Mouse (Mus musculus) CH12.LX (cell line): ENCODE measurements at regions not wholly inside any gene's neighbourhood (a gene's known extent, or its start where the extent isn't known, plus 50 kb on each side); places are given as distances from the start of the nearest gene placed in this dataset.

Experiments used
- BHLHE40 ChIP-seq: IDR thresholded peaks from 2 replicates; pipeline ENCODE4 v1.6.1; 2011; ENCODE audit warnings: mild to moderate bottlenecking, low read depth, low read length, improper control_type of control experiment
- CHD2 ChIP-seq: IDR thresholded peaks from 2 replicates; pipeline ENCODE4 v1.6.1; 2011; ENCODE audit warnings: low read length, improper control_type of control experiment
- CTCF ChIP-seq, 2 experiments: IDR thresholded peaks in 1 of 2; conservative IDR thresholded peaks in 1 of 2; 2 replicates each; pipeline ENCODE4 v1.5.1; 2011 to 2012; ENCODE audit warnings: low read depth in 2 of 2, low read length in 2 of 2, improper control_type of control experiment in 1 of 2, inconsistent platforms in 1 of 2, mild to moderate bottlenecking in 1 of 2, moderate library complexity in 1 of 2
- ELF1 ChIP-seq: IDR thresholded peaks from 2 replicates; pipeline ENCODE4 v1.6.1; 2014; ENCODE audit warnings: low read depth, mild to moderate bottlenecking, inconsistent platforms, low read length, improper control_type of control experiment
- ETS1 ChIP-seq: conservative IDR thresholded peaks from 2 replicates; pipeline ENCODE4 v1.6.1; 2012; ENCODE audit warnings: low read depth, mild to moderate bottlenecking, inconsistent platforms, low read length, improper control_type of control experiment, moderate library complexity
- JUN ChIP-seq: IDR thresholded peaks from 2 replicates; pipeline ENCODE4 v1.6.1; 2011; ENCODE audit warnings: low read depth, mild to moderate bottlenecking, low read length, improper control_type of control experiment, moderate library complexity; ENCODE audit not compliant: insufficient read depth
- KAT2A ChIP-seq: IDR thresholded peaks from 2 replicates; pipeline ENCODE4 v1.6.1; 2012; ENCODE audit warnings: low read length, improper control_type of control experiment, inconsistent platforms; ENCODE audit not compliant: insufficient replicate concordance
- MAX ChIP-seq: IDR thresholded peaks from 2 replicates; pipeline ENCODE4 v1.6.1; 2011; ENCODE audit warnings: low read length, improper control_type of control experiment
- MXI1 ChIP-seq: IDR thresholded peaks from 2 replicates; pipeline ENCODE4 v1.6.1; 2011; ENCODE audit warnings: mild to moderate bottlenecking, low read depth, low read length, improper control_type of control experiment
- POLR2A ChIP-seq: IDR thresholded peaks from 2 replicates; pipeline ENCODE4 v1.6.1; 2011; ENCODE audit warnings: low read depth, mild to moderate bottlenecking, improper control_type of control experiment, low read length
- POLR2AphosphoS2 ChIP-seq: IDR thresholded peaks from 2 replicates; pipeline ENCODE4 v1.6.1; 2011; ENCODE audit warnings: low read depth, low read length, improper control_type of control experiment
- ZMIZ1 ChIP-seq: IDR thresholded peaks from 2 replicates; pipeline ENCODE4 v1.6.1; 2012; ENCODE audit warnings: low read depth, mild to moderate bottlenecking, inconsistent platforms, low read length, improper control_type of control experiment

GRCm38 (mm10) chr6:135520868-135521267 lies 158.5 kb downstream of the Emp1 start:
- TF ChIP-seq CTCF (conservative IDR thresholded peaks at IDR 0.05 in 1 of 2, IDR thresholded peaks at IDR 0.05 in 1 of 2; ENCODE audit: low read depth in 2 of 2, low read length in 2 of 2) (no peak), POLR2A (no peak), ELF1 (no peak), ETS1 (no peak), JUN (no peak), BHLHE40 (no peak), MXI1 (no peak), KAT2A (no peak), CHD2 (no peak), MAX (no peak), ZMIZ1 (no peak), POLR2AphosphoS2 (no peak)
